Mouse (Mus musculus): ENCODE data around the gene Zfr. TPM values are rescaled to one million over a fixed set of nuclear protein-coding genes. Genes with fewer than 3 reads are reported as not detected.
"Not testable (repeated sequence)": the region's sequence is repeated elsewhere in the genome, so short reads cannot be mapped to it uniquely, and the experiment has no call there.

Gene Zfr
- polyA plus RNA-seq, 1 experiment from 2014 or later: 122 TPM

DNA sequence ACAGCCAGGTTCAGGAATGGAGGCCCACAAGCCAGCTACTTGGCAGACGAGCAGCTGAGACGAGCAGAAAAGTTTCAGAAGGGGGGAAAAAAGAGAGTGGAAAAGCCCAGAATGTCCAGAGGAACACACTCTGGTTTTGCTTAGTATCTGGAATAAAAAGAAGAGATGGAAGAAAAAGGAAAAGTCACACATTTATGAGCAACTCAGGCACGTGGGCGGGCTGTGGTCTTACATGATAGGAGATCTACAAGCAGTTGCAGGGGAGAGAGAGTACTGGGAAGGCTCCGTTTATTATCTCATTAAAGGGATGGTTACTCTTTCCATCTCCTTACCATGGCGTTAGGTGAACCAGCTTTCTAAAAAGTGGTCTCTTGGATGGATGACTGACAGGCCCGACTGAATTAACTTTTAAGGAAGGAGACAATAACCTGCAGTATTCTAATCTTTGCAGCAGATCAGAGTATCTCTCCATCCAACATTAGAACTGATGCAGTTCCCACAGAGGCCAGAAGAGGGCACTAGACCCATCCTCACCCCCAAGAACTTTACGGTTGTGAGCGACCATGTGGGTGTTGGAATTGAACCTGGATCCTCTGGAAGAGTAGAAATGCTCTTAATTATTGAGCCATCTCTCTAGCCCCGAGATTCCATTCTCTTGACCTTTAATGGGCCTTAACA lies 25.7 kb upstream of the Zfr start:
- no peaks in the 10 kb centered on the region for H3K27me3 ChIP-seq (ENCODE audit: insufficient read depth, poor library complexity, severe bottlenecking)
- no peaks in the 10 kb centered on the region for H3K9me3 ChIP-seq
- no peaks in the 10 kb centered on the region for H3K36me3 ChIP-seq
- WGBS: 56% methylated on average over 10 of the region's 10 CpGs
- H3K4me1 ChIP-seq: no peaks in the 10 kb centered on the region
- no peak overlapping the region for H3K27ac ChIP-seq
- DNase-seq (ENCODE audit: low spot score): no peak
- no peak overlapping the region for H3K4me3 ChIP-seq

DNA sequence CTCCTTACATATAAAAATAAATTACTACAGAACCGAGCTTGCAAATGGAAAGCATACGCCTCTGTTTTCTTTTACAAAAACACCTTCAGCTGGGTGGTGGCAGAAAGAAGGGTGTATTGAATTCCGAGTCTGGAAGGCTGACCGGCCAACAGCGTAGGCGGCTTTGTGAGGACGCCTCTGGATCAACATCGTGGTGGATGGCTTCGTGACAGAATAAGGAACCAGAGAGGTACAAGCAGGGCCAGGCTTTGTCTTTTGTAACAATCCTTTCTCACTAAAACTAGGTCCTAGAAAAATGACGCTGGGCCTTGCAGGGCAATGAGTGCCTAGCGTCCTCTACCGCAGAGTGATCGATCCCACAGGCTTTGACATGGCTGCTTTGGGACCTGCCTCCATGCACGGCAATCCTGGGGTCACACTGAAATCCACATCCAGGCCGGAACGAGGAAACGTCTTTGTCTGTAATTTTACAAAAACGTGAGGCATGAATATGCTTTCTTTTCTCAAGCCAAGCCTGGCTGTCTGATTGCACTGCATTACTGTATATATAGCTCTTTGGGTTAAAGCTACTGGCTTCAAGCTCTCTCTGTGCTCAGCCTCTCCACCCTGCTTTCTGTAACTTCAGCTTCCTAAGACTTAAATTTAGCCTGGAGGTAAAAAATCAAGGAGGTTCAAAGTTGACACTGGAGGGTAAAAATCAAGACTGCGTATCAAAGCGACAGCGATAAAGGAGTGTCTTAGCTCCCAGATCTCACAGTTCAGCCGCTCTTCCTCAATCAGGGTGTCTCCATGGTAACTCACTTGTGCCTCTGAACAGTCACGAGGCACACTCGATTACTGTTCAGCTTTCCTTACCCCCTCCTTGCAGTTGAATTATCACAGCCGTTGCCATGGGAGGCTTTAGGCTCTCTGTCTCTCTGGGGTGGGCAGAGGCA lies 24.3 kb upstream of the Zfr start:
- Histone ChIP-seq H3K27ac (no peak overlapping the region), H3K4me1 (no peaks in the 10 kb centered on the region), H3K4me3 (no peak overlapping the region), H3K9me3 (no peaks in the 10 kb centered on the region), H3K36me3 (no peaks in the 10 kb centered on the region), H3K27me3 (ENCODE audit: insufficient read depth, poor library complexity, severe bottlenecking) (no peaks in the 10 kb centered on the region)
- 87% methylated on average over 25 of the region's 25 CpGs for WGBS
- DNase-seq (ENCODE audit: low spot score): no peak

DNA sequence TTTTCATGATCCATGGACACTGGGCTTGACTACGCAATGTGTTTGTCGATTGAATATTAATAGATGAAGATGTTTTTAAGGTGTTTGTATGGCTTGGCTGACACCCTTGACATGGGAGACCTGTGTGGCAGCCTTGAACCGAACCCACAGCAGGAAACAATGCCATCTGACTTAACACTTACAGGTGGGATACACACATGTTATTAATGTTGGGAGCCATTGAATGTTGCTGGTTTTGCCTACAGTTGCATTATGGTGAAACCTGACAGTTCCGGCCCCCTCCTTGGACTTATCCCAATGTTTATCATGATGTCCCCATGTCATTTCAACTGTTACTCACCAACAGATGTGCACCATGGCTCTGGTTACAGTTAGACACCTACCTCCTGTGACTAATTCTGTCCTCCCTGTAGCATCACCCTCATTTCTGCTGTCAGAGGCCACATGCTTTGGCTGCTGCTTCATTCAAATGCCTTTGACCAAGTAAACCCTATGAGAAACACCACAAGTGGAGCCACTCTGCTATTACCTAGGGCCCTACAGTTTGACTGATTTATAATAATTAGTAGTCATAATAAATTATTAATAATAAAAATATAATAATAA lies 23.6 kb upstream of the Zfr start:
- WGBS: 92% methylated on average over 4 of the region's 4 CpGs
- Histone ChIP-seq H3K36me3 (no peaks in the 10 kb centered on the region), H3K27ac (no peak overlapping the region), H3K4me3 (no peak overlapping the region), H3K27me3 (ENCODE audit: insufficient read depth, poor library complexity, severe bottlenecking) (no peaks in the 10 kb centered on the region), H3K4me1 (no peaks in the 10 kb centered on the region), H3K9me3 (no peaks in the 10 kb centered on the region)
- no peak for DNase-seq (ENCODE audit: low spot score)

DNA sequence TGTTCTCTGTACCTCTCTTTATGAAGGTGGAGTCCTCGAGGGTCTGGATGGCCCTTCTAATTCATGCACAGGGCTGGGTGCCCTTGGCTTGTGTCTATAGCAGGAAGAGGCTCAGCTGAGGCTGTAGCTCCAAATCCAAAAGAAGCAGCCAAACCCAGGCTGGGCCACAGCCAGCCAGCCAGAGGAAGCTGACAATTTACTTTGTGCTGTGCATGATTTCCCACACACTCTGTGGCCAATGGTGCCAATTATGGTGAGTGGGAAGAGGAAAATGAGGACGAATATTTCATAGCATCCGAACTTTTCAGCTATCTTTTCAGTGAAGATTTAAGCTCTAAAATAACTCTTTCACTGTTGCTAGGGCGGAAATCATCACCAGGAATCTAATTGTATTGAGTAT lies 21.2 kb upstream of the Zfr start:
- DNase-seq (ENCODE audit: low spot score): no peak
- Histone ChIP-seq H3K4me3 (no peak overlapping the region), H3K36me3 (no peaks in the 10 kb centered on the region), H3K27me3 (ENCODE audit: insufficient read depth, poor library complexity, severe bottlenecking) (no peaks in the 10 kb centered on the region), H3K4me1 (no peaks in the 10 kb centered on the region), H3K27ac (no peak overlapping the region), H3K9me3 (no peaks in the 10 kb centered on the region)
- WGBS: 76% methylated on average over 4 of the region's 4 CpGs

DNA sequence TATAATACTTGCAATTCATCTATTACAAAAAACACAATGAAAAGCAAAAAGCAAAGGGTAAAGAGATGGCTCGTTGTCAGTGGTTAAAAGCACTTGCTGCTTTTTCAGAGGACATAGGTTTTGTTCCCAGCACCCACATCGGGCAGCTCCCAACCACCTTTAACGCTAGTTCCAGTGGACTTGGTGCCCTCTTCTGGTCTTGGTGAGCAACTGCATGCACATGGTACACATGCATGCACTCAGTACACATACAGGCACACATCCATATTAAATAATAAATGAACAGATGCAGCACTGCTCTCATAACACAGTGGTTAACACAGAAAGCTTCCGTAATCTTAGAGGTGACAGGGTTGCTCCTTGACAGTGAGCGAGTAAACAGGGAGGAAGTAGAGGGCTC lies 20.3 kb upstream of the Zfr start:
- DNase-seq (ENCODE audit: low spot score): no peak
- Histone ChIP-seq H3K27me3 (ENCODE audit: insufficient read depth, poor library complexity, severe bottlenecking) (no peaks in the 10 kb centered on the region), H3K36me3 (no peaks in the 10 kb centered on the region), H3K27ac (no peak overlapping the region), H3K4me1 (no peaks in the 10 kb centered on the region), H3K9me3 (no peaks in the 10 kb centered on the region), H3K4me3 (no peak overlapping the region)
- 85% methylated on average over 5 of the region's 5 CpGs for WGBS

DNA sequence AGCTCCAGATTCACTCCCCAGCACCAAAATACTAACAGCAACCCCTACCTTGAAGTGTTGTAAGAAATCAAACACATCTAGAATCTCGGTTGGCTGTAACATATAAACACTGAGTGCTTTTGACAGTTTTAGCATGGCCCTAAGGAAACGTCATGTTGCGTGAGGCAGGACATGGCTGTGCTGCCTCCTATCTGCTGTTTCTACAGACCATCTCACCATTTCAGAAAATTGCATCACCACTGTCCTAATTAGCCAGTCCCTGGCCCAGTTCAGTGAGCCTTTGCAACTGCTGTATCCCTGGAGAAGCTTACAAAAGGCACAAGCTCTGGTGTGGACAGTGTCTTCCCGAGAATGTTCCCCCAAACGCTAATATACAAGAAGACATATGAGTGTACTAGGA lies 16.7 kb upstream of the Zfr start:
- WGBS: 76% methylated on average over 5 of the region's 5 CpGs
- no peaks in the 10 kb centered on the region for H3K9me3 ChIP-seq
- H3K4me3 ChIP-seq: no peak overlapping the region
- H3K27me3 ChIP-seq (ENCODE audit: insufficient read depth, poor library complexity, severe bottlenecking): no peaks in the 10 kb centered on the region
- no peaks in the 10 kb centered on the region for H3K36me3 ChIP-seq
- H3K4me1 ChIP-seq: no peaks in the 10 kb centered on the region
- DNase-seq (ENCODE audit: low spot score): peak; percentile 17
- no peak overlapping the region for H3K27ac ChIP-seq

DNA sequence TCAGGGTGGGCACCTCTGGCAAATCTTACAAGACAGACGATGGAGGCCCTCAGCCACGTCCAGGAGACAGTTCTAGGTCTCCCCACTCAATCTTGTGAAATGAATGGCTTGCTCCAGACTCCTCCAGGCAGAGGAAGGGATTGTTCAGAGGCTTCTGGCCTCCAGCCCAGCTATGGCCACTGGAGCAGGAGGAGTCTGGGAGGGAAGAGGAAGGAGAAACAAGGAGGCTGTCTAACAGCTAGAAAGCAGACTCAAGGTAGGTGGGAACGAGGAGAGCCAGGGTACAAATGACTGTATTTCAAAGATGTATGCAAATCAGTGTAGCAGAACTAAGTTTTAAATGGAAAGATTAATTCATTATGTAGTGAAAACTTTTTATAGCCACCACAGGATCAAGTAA lies 13.9 kb upstream of the Zfr start:
- no peaks in the 10 kb centered on the region for H3K27me3 ChIP-seq (ENCODE audit: insufficient read depth, poor library complexity, severe bottlenecking)
- WGBS: 65% methylated on average over 3 of the region's 3 CpGs
- no peak overlapping the region for H3K27ac ChIP-seq
- no peaks in the 10 kb centered on the region for H3K4me1 ChIP-seq
- no peak overlapping the region for H3K4me3 ChIP-seq
- no peaks in the 10 kb centered on the region for H3K9me3 ChIP-seq
- DNase-seq (ENCODE audit: low spot score): no peak
- H3K36me3 ChIP-seq: no peaks in the 10 kb centered on the region

DNA sequence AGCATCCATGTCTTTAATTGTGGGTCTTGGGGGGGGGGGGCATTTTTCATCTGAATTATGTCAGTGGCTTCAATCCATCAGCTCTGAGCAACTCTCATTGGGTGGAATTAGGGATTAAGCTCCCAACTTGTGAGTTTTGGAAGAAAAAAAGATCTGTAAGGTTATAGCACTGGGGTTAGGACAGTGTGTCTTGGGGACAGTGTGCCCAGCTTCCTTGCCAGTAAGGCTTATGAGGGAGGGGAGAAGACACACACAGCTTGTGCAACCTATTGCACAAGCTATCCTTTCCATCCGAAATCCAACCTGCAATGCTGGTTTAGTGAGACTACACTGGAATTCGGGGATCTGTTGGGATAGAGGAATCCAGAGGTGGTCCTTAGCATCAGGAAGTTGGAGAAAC lies 12.8 kb upstream of the Zfr start:
- DNase-seq (ENCODE audit: low spot score): no peak
- no peak overlapping the region for H3K4me3 ChIP-seq
- H3K36me3 ChIP-seq: no peaks in the 10 kb centered on the region
- H3K27me3 ChIP-seq (ENCODE audit: insufficient read depth, poor library complexity, severe bottlenecking): no peaks in the 10 kb centered on the region
- no peaks in the 10 kb centered on the region for H3K4me1 ChIP-seq
- no peaks in the 10 kb centered on the region for H3K9me3 ChIP-seq
- WGBS: 68% methylated on average over 2 of the region's 2 CpGs
- no peak overlapping the region for H3K27ac ChIP-seq

DNA sequence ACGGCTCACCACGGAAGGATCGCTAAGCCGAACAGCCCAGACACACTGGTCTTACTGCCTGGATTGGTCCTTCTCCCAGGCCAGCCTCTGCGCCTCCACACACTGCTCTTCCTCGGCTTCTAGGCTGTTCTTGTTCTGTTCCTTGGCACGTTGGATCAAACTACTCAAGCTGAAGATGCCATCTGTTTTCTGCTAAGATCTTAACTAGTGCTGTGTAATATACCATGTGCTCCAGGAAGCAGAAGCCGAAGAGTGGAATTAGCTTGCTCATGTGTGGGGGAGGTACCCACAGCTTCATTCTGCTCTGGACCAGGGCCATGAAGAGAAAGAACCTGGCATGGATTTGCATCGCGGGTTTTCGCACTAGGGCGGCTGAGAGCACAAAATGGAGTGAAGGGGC lies 11.2 kb upstream of the Zfr start:
- no peak for DNase-seq (ENCODE audit: low spot score)

DNA sequence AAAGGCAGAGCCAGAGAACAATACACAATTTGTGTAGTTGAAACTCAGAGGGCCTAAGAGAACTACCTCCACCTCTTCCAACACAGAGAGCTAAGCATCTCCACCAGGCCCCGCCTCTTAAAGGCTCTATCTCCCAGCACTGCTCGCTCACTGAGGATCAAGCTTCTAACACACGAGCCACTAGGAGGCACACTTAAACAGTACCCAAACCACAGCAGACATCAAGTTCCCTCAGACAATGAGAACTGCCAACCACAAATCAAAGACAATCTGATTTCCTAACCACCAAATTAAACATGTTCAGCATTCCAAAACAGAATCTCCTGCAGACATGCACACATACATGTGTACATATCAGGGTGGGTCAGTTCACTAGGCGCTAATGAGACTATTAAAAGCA lies 9.4 kb upstream of the Zfr start:
- peaks cover 12% of the 10 kb centered on the region for H3K4me1 ChIP-seq
- H3K4me3 ChIP-seq: no peak overlapping the region
- no peaks in the 10 kb centered on the region for H3K27me3 ChIP-seq (ENCODE audit: insufficient read depth, poor library complexity, severe bottlenecking)
- no peaks in the 10 kb centered on the region for H3K9me3 ChIP-seq
- H3K36me3 ChIP-seq: no peaks in the 10 kb centered on the region
- DNase-seq (ENCODE audit: low spot score): no peak
- H3K27ac ChIP-seq: no peak overlapping the region
- 70% methylated on average over 4 of the region's 4 CpGs for WGBS

More for the DNA sequence above, 11.2 kb upstream of the Zfr start:
- H3K9me3 ChIP-seq: no peaks in the 10 kb centered on the region
- no peaks in the 10 kb centered on the region for H3K27me3 ChIP-seq (ENCODE audit: insufficient read depth, poor library complexity, severe bottlenecking)
- WGBS: 90% methylated on average over 12 of the region's 12 CpGs
- H3K4me3 ChIP-seq: no peak overlapping the region
- no peaks in the 10 kb centered on the region for H3K36me3 ChIP-seq
- no peak overlapping the region for H3K27ac ChIP-seq
- H3K4me1 ChIP-seq: peaks cover 10% of the 10 kb centered on the region

DNA sequence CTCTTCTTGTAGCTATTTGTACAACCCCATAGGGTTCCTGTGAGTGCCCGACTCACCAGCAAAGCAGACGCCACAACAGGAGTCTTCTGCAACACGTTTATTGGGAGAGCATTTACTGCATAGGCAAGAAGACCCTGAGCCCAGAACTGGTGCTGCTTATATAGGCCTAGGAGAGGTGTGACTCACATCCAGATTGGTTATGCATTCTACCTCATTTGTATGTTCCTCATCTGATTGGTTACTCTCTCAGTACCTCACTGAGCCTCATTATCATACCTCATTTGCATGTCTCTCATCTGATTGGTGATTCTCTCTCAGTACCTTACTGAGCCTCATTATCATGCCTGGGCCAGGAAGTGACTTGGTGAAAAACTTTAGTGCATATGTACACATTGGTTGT lies 8.7 kb upstream of the Zfr start:
- H3K9me3 ChIP-seq; H3K36me3 ChIP-seq; H3K27me3 ChIP-seq (ENCODE audit: insufficient read depth, poor library complexity, severe bottlenecking); H3K27ac ChIP-seq; DNase-seq (ENCODE audit: low spot score); H3K4me3 ChIP-seq: not testable (repeated sequence)
- H3K4me1 ChIP-seq: peaks cover 12% of the 10 kb centered on the region
- WGBS: 75% methylated on average over 3 of the region's 3 CpGs

DNA sequence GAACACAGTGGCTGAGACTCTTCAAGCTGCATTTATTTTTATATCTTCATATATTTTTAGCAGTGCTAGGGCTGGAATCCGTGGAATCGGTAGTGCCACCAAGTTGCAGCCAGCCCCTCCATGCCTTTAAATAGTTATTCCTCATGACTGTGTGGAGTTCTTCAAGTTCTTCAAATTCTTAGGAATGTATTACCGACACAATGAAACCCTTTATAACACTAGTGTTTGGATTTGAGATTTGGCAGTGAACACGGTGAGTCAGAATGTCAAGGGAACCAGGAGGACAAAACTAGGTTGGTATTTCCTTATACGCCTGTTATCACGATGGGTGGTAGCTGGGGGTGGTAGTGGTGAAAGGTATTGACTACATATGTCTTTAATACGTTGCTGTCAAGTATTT lies 6.4 kb upstream of the Zfr start:
- no peaks in the 10 kb centered on the region for H3K9me3 ChIP-seq
- no peak for DNase-seq (ENCODE audit: low spot score)
- H3K4me1 ChIP-seq: peaks cover 28% of the 10 kb centered on the region
- no peaks in the 10 kb centered on the region for H3K36me3 ChIP-seq
- WGBS: 31% methylated on average over 7 of the region's 7 CpGs
- no peaks in the 10 kb centered on the region for H3K27me3 ChIP-seq (ENCODE audit: insufficient read depth, poor library complexity, severe bottlenecking)
- 0 out of 2 replicates have a peak overlapping the region, but pooled peaks have one; percentile 22 for H3K4me3 ChIP-seq
- H3K27ac ChIP-seq: peak overlapping the region; percentile 74; the same call in 1 of the 2 replicates

DNA sequence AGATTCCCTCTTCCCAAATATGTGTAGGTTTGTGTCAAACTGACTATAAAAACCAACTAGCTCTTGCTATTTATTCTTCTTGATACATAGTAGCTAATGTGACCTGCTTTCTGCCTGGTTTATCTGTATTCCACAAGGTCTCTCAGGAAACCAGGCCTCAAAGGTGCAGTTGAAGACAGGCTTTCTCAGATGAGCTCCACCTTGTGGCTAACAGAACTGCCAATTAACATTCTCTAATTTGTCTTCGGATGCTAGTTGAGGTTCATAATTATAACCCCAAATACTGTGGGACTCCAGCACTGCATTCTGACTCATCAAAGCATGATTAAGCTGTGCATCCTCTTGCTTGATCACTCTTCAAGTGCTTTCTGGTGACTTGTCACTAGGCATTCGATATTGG lies 4.2 kb upstream of the Zfr start:
- H3K4me3 ChIP-seq: no peak overlapping the region
- peaks cover 36% of the 10 kb centered on the region for H3K4me1 ChIP-seq
- no peak overlapping the region for H3K27ac ChIP-seq
- 74% methylated on average over 2 of the region's 2 CpGs for WGBS
- H3K36me3 ChIP-seq: no peaks in the 10 kb centered on the region
- no peaks in the 10 kb centered on the region for H3K27me3 ChIP-seq (ENCODE audit: insufficient read depth, poor library complexity, severe bottlenecking)
- no peak for DNase-seq (ENCODE audit: low spot score)
- no peaks in the 10 kb centered on the region for H3K9me3 ChIP-seq
